Mouse (Mus musculus): Measurements from ENCODE around the gene Chrm4.

Gene Chrm4

GRCm38 (mm10) chr2:91921790-91922570 lies 5.1 kb upstream of the Chrm4 start:
- in situ Hi-C loops (cut with MboI; ENCODE audit: low sequenced_read_pairs): loop anchor here (10.0 kb wide), 1 partner anchor 137 kb away; no protein-coding TSS in a partner anchor

- in situ Hi-C loops (cut with MboI; ENCODE audit: low sequenced_read_pairs): loop anchor here (10.0 kb wide), 1 partner anchor 138 kb away; no protein-coding TSS in a partner anchor
These were observed 4.2 kb upstream of the Chrm4 start for GRCm38 (mm10) chr2:91922586-91923414.

- in situ Hi-C loops (cut with MboI; ENCODE audit: low sequenced_read_pairs): loop anchor here (10.0 kb wide), 1 partner anchor 139 kb away; no protein-coding TSS in a partner anchor
These were observed 3.4 kb upstream of the Chrm4 start for GRCm38 (mm10) chr2:91923415-91924337.

GRCm38 (mm10) chr2:91924726-91925125 lies 2.3 kb upstream of the Chrm4 start:
- in situ Hi-C loops (cut with MboI; ENCODE audit: low sequenced_read_pairs): loop anchor here (10.0 kb wide), 1 partner anchor 140 kb away; no protein-coding TSS in a partner anchor

GRCm38 (mm10) chr2:91925442-91925841 lies 1.6 kb upstream of the Chrm4 start:
- in situ Hi-C loops (cut with MboI; ENCODE audit: low sequenced_read_pairs): loop anchor here (10.0 kb wide), 1 partner anchor 141 kb away; no protein-coding TSS in a partner anchor

GRCm38 (mm10) chr2:91927826-91928533 lies 931 bp downstream of the Chrm4 start:
- in situ Hi-C loops (cut with MboI; ENCODE audit: low sequenced_read_pairs): loop anchor here (10.0 kb wide), 1 partner anchor 143 kb away; no protein-coding TSS in a partner anchor

- in situ Hi-C loops (cut with MboI; ENCODE audit: low sequenced_read_pairs): loop anchor here (10.0 kb wide), 1 partner anchor 144 kb away; no protein-coding TSS in a partner anchor
These were observed 1.7 kb downstream of the Chrm4 start for GRCm38 (mm10) chr2:91928534-91929350.

DNA sequence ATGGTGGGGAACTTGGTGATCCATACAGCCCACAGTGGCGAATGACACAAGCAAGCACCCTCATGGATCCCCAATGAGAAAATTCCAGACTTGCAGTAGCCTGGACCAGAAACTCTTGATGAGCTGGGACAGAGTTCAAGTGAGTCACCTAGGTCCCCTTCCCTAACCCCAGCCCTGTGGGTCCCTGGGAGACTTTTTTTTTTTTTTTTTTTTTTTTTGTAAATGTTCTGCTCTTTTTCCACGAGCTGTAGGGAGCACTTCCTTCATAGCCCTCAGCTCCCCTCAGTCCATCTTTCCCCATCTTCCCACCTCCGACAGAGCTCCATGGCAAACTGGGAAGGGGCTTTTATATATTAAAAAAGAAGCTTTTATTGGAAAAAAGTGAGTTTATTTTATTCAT lies 2.4 kb downstream of the Chrm4 start:
- in situ Hi-C loops (cut with MboI; ENCODE audit: low sequenced_read_pairs): loop anchor here (10.0 kb wide), 1 partner anchor 145 kb away; no protein-coding TSS in a partner anchor

- in situ Hi-C loops (cut with MboI; ENCODE audit: low sequenced_read_pairs): loop anchor here (10.0 kb wide), 1 partner anchor 145 kb away; no protein-coding TSS in a partner anchor
These were observed 2.9 kb downstream of the Chrm4 start for GRCm38 (mm10) chr2:91929936-91930335.

GRCm38 (mm10) chr2:91930761-91931291 lies 3.8 kb downstream of the Chrm4 start:
- in situ Hi-C loops (cut with MboI; ENCODE audit: low sequenced_read_pairs): no loop called here

DNA sequence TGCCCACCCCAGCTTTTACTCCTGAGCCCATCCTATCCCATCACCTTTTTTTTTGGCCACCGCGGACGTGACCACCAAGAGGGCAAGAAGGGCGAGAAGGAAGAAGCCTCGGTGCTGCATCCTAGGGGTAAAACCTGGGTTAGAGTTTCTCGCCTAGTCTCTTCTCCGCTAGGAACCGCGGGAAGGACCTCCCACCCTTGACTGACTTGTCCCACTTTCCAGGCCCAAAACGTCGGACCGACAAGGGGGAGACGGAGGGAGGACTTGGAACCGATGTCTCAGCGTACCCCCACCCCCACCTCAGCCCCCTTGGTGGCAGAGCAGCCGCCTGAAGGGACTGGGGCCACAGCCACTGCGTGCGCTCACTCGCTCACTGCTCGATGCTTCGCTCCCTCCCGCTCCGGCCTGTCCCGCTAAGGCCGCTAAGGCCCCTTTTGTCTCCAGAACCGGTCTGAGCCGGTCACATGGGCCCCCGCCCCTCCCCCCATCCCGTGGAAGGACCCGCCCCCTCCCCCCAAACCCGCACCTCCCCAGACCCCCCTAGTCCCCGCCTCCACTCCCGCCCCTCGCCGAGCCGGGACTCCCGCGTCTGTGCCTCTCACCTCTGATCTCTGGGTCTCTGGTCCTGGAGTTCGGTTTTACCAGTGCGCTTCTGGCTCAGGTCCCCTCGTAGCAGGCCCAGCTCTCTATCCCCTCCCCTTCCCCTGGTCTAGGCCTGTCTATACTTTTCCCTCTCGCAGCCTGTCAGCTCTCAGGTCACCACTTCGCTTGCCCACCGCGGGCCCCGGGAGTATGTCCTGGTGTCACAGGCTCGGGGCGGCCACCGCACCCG lies 4.5 kb downstream of the Chrm4 start:
- in situ Hi-C loops (cut with MboI; ENCODE audit: low sequenced_read_pairs): no loop called here

- in situ Hi-C loops (cut with MboI; ENCODE audit: low sequenced_read_pairs): no loop called here
These were observed 5.2 kb downstream of the Chrm4 start, which contains the start of gene Mdk for GRCm38 (mm10) chr2:91932160-91932711. Gene Mdk (minus strand): TSS chr2:91932297.

DNA sequence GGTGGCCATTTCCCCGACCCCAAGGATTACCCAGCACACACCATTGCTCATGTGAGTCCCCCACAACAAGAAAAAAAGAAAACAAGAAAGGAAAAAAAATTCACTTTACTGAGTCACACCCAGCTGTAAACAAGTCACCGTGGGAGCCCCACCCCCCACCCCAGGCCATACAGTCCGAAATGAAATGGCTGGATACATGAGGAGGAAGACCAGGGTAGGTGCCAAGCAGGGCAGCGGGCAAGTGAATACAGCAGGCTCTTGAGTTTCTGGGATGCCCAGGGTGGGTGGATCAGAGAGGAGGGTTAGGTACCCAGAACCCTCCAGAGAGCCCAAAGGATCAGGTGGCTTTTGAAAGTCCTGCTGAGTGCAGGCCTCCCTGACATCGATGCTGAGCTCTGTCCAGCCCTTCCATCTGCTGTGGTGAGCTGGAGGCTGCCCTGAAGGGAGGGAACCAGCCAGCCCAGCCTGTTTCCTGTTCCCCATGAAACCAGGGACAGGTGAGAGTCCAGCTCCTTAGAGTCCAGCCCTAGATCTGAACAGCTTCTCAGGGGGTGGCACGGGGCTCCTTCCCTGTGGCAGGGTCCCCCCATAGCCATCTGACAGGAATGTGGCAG lies 5.8 kb downstream of the Chrm4 start:
- in situ Hi-C loops (cut with MboI; ENCODE audit: low sequenced_read_pairs): no loop called here

DNA sequence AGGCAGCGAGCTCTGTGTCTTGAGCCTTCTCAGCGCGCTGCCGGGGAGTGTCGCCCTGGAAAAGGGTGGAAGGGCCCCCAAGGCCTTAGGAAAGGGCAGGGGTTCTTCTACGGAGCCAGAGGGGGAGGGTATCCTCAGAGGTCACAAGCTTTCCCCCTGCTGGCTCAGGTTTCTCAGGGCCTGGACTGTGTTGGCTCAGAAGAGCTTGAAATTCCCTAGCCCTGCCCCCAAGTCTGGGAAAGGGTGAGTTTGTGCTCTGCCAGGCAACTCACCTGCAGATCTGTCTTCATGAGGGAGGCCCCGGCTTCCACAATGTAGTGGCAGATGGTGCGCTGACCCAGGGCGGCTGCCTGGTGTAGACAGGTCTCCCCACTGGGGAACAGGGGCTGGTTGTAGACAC lies 6.4 kb downstream of the Chrm4 start:
- in situ Hi-C loops (cut with MboI; ENCODE audit: low sequenced_read_pairs): no loop called here

DNA sequence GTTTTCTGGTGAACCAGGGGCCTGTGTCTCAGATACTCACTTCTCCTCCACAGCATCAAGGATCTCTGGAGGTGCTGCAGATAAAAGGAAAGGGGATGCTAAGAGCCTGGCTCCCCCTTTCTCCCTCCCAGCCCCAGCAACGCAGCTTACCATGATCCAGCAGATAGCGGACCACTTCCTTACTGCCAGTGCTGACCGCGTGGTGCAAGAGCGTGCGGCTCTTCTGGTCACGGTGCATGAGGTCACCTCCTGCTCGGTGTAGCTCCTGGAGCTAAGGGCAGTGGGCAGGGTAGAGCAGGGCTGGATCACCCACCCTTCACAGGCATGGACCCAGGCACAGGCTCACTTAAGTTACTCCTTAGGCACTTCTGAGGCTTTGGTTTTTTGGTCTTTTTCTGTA lies 7.0 kb downstream of the Chrm4 start:
- in situ Hi-C loops (cut with MboI; ENCODE audit: low sequenced_read_pairs): no loop called here

DNA sequence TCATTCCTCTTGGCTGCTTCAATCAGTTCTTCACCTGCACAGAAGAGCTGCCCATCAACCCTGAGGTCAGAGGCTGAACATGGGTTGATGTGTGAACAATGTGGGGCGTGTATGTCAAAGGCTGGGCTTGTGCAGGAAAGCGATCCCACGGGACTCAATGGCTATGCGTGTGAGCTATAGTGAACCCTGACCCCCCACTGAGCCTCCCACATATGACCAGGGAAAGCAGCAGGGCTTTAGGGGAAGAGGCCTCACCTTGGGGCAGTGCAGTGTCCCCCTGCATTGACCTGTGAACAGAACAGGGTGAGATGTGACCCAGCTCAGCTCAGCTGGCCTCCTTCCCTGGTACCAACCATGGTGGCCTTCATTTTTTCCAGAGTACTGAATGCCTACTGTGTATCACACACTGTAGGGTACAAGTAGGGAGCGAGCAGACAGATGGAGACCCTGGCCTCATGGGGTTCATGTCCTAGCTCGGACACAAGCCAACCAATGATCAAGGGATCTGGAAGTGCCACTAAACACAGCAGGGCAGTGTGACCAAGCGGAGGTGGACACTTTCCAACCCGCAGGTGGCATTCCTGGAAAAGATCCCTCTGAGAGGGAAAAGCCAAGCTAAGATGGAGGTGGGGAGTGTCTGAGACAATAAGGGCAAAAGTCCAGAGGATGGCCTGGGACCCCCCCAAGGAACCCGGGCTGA lies 7.9 kb downstream of the Chrm4 start:
- in situ Hi-C loops (cut with MboI; ENCODE audit: low sequenced_read_pairs): no loop called here

Data from CH12F3 (cell line).